Mouse (Mus musculus): ENCODE data around the gene Mapre1.

Mapre1 gene

DNA sequence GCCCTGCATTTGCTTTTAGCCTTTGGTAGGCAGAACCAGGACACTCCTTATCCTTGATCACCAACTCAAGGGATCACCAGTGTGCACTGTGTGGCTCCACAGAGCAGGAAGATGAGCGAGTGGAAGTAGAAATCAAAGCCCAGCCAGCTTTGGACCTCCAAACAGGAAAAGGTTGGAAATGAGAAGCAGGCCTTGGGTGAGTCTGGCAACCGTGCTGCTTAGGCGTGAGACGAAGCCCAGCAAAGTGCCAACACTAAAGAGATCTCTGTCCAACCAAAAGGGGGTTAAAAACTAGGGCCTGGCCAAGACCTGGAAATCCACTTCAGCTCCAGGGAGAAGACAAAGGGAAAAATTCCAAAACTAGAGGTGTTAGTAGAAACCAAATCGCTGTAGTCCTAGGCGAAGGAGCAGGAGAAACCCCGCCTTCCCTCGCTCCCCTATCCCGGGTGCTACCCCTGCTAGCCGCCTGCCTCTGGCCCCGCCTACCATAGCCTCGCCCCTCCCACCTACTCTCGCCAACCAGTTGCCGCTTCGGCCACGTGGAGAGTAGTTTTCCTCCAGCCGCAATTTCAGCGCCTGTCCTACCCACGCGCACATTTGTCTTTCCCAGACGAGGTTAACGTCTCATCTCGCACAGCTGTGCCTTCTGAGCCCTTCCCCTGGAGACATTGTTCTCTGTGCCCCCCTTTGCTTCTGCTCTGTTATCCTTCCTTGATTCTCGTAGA lies 37.7 kb downstream of the Mapre1 start:
- peak; percentile 26 for DNase-seq (ENCODE audit: low spot score)

DNA sequence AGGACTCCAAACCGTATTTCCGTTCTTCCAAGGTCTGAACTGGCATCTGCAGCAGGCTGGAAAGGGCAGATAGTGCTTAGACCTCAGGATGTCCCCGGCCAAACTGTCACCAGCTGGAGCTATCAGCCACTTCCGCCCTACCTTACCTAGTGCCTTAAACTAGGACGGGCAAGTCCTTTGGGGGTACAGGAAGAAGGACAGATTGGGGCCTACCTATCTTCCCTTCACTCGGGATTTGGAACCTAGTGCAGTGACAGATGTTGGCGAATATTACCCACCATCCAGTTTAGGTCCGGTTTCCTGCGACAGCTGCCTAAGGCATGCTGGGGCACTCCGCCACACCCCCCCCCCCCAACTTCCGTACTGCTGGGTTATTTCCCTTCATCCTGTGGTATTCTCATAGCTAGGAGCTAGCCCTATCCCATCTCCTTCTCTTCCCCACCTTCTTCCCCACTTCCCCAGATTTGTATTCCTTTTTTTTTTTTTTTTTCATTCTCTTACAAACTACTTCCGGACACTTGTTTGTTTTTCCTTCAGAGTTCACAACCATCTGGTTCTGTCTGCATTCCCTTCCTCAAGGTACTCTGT lies 38.4 kb downstream of the Mapre1 start, which contains the start of gene Efcab8:
Efcab8 (plus strand) TSS at position 538 of the 588 bp plus-strand sequence.
- DNase-seq (ENCODE audit: low spot score) = no peak

DNA sequence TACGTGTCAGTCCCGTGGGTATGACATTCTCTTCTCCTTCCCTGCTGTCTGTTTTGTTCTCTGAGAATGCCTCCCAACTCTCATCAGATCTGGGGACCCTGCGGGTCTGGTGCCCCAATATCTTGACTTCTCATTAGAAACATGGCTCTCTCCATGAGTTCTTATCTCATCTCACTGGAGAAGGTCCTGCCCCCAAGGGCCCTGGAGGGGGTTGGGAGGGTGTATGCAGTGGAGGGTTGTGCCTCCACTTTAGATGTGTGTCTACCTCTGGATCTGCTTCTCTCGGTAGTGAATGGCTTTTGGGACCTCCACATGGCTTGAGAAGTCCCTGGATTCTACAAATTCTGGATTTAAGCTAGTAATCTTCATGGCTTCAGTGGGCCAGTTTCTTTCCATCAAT lies 40.1 kb downstream of the Mapre1 start:
- DNase-seq (ENCODE audit: low spot score) = no peak

DNA sequence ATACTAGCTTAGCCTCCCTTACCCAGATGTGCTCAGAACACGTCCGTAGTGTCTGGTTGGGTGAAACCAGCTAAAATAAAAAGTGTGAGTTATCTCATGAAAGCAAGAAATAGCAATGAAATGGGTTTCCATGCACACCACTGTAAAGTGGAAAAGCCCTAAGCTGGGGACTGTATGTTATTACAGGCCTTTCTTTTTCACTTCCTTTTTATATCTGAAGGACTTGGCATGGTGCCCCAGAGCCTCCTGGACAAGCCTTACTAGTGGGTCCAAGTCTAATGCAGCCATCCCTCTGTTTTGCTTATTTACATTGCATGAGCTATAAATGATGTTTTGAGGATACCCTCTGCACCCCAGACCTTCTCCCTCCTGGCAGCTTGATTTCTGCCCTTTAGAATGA lies 43.6 kb downstream of the Mapre1 start:
- no peak for DNase-seq (ENCODE audit: low spot score)

DNA sequence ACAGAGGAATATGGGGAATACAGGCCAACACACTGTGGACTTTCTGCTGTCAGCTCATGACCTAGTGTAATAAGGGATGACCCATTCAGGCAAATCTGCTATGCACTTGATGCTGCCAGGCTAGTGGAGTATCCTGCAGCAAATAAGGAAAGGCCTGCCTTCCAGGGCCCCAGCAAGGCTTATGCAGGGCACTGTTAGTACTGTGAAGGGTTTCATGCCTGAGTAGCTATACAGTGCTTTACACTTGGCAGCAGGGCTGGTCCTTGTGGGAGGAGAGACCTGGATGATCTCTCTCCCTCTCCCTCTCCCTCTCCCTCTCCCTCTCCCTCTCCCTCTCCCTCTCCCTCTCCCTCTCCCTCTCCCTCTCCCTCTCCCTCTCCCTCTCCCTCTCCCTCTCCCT lies 52.3 kb downstream of the Mapre1 start:
- DNase-seq (ENCODE audit: low spot score) = no peak

DNA sequence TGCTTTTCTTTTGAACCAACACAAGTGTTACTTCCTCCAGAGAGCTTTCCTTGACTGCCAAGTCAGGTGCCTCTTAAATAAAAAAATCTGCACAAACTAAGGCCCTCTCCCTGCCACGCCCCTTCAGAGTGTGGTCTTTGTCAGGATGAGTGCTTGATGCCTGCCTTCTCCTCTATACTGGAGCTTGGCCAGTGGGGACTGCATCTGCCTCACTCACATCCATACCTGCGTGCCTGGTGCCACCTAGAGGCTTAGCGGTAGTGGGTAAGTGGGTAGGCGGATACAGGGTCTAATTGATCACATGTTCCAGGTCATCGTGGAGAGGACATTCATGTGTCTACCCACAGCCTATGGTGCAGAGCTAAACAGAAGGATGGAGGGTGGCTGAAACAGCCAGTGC lies 54.0 kb downstream of the Mapre1 start:
- no peak for DNase-seq (ENCODE audit: low spot score)

DNA sequence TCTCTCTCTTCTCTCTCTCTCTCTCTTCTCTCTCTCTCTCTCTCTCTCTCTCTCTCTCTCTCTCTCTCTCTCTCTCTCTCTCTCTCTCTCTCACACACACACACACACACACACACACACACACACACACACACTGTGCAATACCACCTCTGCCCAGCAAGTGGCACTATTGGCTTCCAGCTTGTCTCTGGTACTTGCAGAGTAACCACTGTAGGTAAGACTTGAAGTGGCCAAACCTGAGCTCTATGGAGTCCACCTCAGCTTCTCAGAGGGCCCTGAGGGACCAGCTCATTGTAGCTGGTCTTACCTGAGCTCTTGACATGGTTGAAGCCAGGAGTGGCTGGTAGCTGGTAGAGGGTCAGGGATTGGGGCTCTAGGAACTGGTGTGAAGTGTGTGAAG lies 66.4 kb downstream of the Mapre1 start:
- peak; percentile 22 for DNase-seq (ENCODE audit: low spot score)

DNA sequence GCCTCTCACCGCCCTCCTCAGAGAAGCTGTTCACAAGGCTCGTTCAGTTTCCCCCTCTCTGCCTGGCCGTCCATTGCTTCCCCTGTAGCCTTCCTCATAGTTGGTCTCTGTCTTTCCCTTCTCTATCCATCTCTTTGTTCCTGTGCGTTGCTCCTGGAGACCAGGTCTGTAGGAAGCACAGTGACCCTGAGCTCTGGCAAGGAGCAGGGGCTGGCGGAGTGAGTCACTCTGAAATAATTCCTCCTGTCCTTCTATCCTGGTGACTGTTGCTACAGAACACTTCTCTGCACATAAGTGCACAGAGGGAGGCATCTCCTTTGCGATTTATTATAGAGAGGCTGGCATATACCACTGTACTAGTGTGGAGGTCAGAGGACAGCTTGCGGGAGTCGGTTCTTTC lies 67.1 kb downstream of the Mapre1 start:
- DNase-seq (ENCODE audit: low spot score) = no peak

DNA sequence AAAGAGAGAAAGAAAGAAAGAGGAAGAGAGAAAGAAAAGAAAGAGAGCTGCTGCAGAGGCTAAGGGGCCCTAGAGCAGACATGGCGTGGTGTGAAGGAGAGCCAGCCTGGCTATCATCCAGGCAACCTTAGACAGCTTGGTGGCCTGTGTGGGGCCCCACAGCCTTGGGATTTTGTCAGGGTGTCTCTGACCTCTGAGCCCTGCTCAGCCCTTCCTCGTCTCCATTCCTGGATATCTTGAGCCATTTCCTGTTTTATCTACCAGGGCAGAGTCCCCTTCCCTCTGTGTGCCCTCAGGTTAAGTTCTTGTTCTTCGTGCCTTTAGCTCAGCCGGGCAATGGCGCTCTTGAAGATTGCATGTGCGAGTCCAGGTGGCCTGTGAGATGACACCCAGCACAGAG lies 67.8 kb downstream of the Mapre1 start:
- no peak for DNase-seq (ENCODE audit: low spot score)

DNA sequence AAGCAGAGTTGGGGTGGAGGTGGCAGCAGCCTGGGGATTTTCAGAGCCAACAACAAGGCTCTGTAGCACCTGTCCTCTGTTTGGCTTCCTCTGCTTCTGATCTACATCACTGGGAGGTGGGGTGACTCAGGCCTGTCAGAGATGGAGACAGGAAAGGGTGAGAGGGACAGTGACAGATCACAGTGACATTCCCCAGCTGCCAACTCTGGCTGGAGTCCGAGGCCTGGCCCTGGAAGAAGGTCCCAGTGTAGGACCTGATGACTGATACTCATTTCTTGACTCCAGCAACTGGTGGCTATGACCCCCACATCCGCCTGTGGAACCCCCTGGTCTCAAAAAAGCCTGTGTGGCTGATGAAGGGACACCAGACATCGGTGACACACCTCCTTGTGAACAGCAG lies 68.8 kb downstream of the Mapre1 start:
- no peak for DNase-seq (ENCODE audit: low spot score)

DNA sequence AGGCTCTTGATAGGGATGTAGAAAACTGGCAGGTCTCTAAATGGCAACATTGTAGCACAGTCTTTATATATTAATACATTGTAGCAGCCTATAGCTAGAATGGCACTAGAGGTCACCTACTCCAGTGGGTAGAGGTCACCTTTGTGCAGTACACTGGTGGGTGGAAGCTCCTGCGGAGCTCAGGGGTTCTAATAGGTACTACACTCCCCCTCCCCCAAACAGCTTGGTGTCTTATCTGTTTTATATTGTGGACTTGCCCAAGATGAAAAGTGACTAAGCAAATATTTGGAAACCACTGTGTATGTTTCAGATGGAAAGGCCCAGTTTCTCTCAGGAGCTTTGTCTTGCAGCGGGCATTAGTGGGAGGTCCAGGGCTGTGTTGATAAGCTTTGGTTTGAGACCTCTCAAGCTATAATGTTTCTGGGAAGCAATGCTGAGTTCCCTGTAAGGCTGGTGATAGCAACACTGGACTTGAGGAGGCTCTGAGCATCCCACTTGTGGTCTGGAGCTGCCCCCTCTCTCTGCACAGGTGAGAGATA lies 81.0 kb downstream of the Mapre1 start:
- DNase-seq (ENCODE audit: low spot score) = no peak

Data from ovary, postnatal 10 days (tissue).